Mouse (Mus musculus) hindbrain, embryonic 13.5 days (tissue): ENCODE results near the gene Phf2. TPM values are rescaled to one million over a fixed set of nuclear protein-coding genes. Genes with fewer than 3 reads are reported as not detected.

ENCODE experiments used
- ATAC-seq: fragments of 200-750 bp; cut with Nextera tagmentation; 2 replicates; pipeline ENCODE4 v1.8.0; 2017; ENCODE audit warnings: moderate TSS enrichment; ENCODE audit not compliant: low FRiP score
- H3K27ac ChIP-seq: fragments of 300-500 bp; sonication (generic); 2 replicates; pipeline ENCODE4 v1.5.1; 2015; ENCODE audit warnings: inconsistent platforms, mild to moderate bottlenecking, moderate library complexity
- H3K27me3 ChIP-seq: fragments of 300-500 bp; sonication (generic); 2 replicates; pipeline ENCODE4 v1.6.1; 2015; ENCODE audit warnings: mild to moderate bottlenecking, inconsistent platforms
- H3K36me3 ChIP-seq: fragments of 300-500 bp; sonication (generic); 2 replicates; pipeline ENCODE4 v1.6.1; 2015; ENCODE audit warnings: mild to moderate bottlenecking, inconsistent platforms
- H3K4me1 ChIP-seq: fragments of 300-500 bp; sonication (generic); replicated peaks from 2 replicates; pipeline ENCODE4 v1.6.1; 2015; ENCODE audit warnings: inconsistent platforms
- H3K4me2 ChIP-seq: fragments of 300-500 bp; sonication (generic); 2 replicates; pipeline ENCODE4 v1.6.1; 2015; ENCODE audit warnings: inconsistent platforms, mild to moderate bottlenecking, moderate library complexity
- H3K4me3 ChIP-seq: fragments of 300-500 bp; sonication (generic); 2 replicates; pipeline ENCODE4 v1.5.1; 2015; ENCODE audit warnings: mild to moderate bottlenecking, inconsistent platforms
- H3K9ac ChIP-seq: fragments of 300-500 bp; sonication (generic); 2 replicates; pipeline ENCODE4 v1.6.1; 2015; ENCODE audit warnings: mild to moderate bottlenecking, inconsistent platforms
- H3K9me3 ChIP-seq: fragments of 300-500 bp; sonication (generic); 2 replicates; pipeline ENCODE4 v1.6.1; 2016; ENCODE audit warnings: inconsistent platforms
- WGBS: fragments of 180-500 bp; shearing (Covaris S2); methylation state at CpG from one replicate; pipeline ENCODE4 v1.1.7; 2015; 5-methylcytosine and 5-hydroxymethylcytosine counted together
- polyA plus RNA-seq: library from polyadenylated mRNA; unstranded; fragments of >200 nt; fragmentation: Nextera tagmentation; extraction: Ambion mirVana; gene quantifications from 2 replicates; pipeline ENCODE4 v1.2.1, GENCODE M21; 2015

Gene Phf2
- polyA plus RNA-seq, 1 experiment from 2014 or later: 9.6 TPM

DNA sequence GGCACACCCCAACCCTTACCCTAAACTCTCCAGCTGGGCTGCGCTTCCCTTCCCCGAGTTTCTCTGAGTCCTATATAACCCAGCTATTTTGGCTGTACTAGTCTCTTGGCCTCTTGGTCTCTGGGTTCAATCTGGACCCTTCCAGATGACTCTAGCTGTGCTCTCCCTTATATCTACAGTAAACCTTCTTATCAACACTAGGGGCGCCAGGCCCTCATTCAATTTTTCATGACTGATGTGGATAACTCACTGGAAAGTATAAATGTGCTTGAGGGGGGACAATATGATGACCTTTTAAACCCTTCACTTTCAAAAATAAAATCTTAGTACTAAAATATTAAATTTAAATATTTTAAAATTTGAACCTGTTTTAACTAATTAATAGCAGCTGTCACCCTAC is 18.1 kb downstream of the Phf2 start:
- Histone ChIP-seq H3K4me3 (no peak overlapping the region), H3K4me1 (peaks cover 86% of the 10 kb centered on the region), H3K27ac (no peak overlapping the region), H3K9me3 (no peaks in the 10 kb centered on the region), H3K9ac (no peak overlapping the region), H3K36me3 (no peaks in the 10 kb centered on the region), H3K27me3 (no peaks in the 10 kb centered on the region), H3K4me2 (no peak overlapping the region)
- ATAC-seq: no peak
- 78% methylated on average over 3 of the region's 3 CpGs for WGBS

DNA sequence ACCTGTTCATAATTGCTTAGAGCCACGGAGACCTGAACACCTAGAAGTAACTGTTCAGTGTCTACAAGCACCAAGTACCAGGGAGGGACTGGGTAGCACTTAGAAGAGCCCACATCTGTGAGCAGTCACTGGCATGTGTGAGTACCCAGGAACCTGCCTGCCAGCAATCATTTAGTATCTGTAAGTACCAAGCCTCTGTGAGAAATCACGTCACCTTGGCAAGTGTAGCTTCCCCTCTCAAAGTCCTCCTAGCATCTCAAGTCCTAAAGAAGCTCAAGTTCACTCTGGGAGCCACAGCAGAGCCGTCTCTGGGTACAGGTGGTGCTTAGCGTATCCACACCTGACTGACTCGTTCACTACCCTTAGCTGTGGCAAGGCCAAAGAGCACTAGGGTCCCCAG is 19.2 kb downstream of the Phf2 start:
- Histone ChIP-seq H3K36me3 (no peaks in the 10 kb centered on the region), H3K4me3 (no peak overlapping the region), H3K27ac (no peak overlapping the region), H3K9ac (no peak overlapping the region), H3K4me1 (peaks cover 76% of the 10 kb centered on the region), H3K27me3 (no peaks in the 10 kb centered on the region), H3K4me2 (no peak overlapping the region), H3K9me3 (no peaks in the 10 kb centered on the region)
- ATAC-seq: no peak
- WGBS: 95% methylated on average over 5 of the region's 5 CpGs

DNA sequence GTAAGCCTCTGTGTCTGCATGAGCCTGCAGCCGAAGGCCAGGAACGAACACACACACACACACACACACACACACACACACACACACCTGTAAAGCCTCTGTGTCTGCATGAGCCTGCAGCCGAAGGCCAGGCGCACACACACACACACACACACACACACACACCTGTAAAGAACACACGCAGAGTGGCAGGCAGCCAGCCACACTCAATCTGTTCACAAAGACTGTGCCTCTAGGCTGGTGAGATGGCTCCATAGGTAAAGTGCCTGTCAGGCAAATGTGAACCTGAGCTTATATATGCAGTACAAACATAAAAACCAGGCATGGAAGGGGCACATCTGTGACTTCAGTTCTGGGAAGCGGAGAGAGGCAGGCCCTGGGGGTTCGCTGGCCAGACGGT is 20.1 kb downstream of the Phf2 start:
- peak overlapping the region; percentile 55; the same call in 1 of the 2 replicates for H3K27ac ChIP-seq
- H3K4me3 ChIP-seq: no peak overlapping the region
- H3K4me2 ChIP-seq: no peak overlapping the region
- ATAC-seq: no peak
- 74% methylated on average over 8 of the region's 8 CpGs for WGBS
- H3K36me3 ChIP-seq: no peaks in the 10 kb centered on the region
- no peak overlapping the region for H3K9ac ChIP-seq
- no peaks in the 10 kb centered on the region for H3K27me3 ChIP-seq
- no peaks in the 10 kb centered on the region for H3K9me3 ChIP-seq
- peaks cover 69% of the 10 kb centered on the region for H3K4me1 ChIP-seq

DNA sequence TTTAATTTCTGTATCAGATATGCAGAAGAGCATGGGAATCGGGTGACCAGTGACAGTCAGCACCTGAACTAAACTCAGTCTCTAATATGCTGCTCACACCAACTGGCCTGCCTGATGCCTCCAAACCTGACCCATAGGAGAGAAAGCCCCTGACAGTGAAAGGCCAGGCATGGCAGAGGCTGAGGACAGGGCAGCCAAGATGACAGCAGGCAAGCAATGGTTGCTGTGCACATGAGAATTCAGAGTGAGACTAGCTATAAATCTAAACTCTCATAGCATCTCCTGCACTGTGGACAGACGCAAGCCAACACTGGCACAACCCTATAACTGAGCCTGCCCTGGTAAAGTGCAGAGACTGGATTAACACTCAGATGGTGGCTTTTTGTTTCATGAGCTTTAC is 20.6 kb downstream of the Phf2 start:
- Histone ChIP-seq H3K4me3 (no peak overlapping the region), H3K4me2 (no peak overlapping the region), H3K4me1 (peaks cover 68% of the 10 kb centered on the region), H3K9ac (peak overlapping the region; percentile 35; the same call in 1 of the 2 replicates), H3K27ac (no peak overlapping the region), H3K9me3 (no peaks in the 10 kb centered on the region), H3K36me3 (no peaks in the 10 kb centered on the region), H3K27me3 (no peaks in the 10 kb centered on the region)
- no peak for ATAC-seq
- 90% methylated on average over 2 of the region's 2 CpGs for WGBS

DNA sequence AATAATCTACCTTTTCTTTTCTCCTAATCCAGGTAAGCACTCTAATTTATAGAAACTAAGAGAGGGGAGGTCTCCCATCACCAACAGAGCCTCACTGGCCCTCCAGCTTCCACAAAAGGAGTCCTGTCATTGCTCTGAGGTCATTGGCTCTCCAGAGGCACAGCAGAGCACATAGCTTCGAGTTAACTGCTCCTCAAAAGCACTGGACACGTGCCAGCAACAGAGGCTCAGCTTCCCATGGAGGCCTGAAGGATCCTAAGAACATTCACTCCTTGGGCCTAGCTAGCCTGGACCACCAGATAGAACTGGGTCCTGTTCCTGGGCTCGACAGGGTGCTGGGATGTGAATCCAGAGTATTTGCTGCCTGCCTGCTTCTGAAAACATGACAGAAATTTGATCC is 21.8 kb downstream of the Phf2 start:
- H3K27me3 ChIP-seq: no peaks in the 10 kb centered on the region
- H3K4me1 ChIP-seq: peaks cover 57% of the 10 kb centered on the region
- 37% methylated on average over 3 of the region's 3 CpGs for WGBS
- H3K36me3 ChIP-seq: no peaks in the 10 kb centered on the region
- no peak overlapping the region for H3K4me2 ChIP-seq
- H3K9ac ChIP-seq: 0 out of 2 replicates have a peak overlapping the region, but pooled peaks have one; percentile 24
- H3K9me3 ChIP-seq: no peaks in the 10 kb centered on the region
- H3K4me3 ChIP-seq: no peak overlapping the region
- ATAC-seq: no peak
- peak overlapping the region; percentile 48 for H3K27ac ChIP-seq

DNA sequence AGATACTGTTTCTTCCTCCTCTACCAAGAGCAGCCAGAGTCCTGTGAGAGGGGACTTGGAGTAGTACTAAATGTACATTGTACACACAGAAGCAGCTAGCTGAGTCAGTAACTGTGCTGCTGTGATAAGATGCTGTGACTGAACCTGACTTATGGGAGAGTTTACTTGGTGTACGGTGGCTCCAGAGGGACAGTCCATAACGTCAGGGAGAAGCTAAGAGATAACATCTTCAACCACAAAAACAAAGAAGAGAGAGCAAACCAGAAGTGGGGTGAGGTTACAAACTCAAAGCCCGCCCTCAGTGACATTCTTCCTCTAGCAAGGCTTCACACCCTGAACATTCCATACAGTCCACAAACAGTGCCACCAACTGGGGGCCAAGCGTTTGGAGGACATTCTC is 25.6 kb downstream of the Phf2 start:
- Histone ChIP-seq H3K4me2 (no peak overlapping the region), H3K4me3 (no peak overlapping the region), H3K9ac (no peak overlapping the region), H3K27me3 (no peaks in the 10 kb centered on the region), H3K9me3 (no peaks in the 10 kb centered on the region), H3K27ac (no peak overlapping the region), H3K4me1 (peaks cover 33% of the 10 kb centered on the region), H3K36me3 (no peaks in the 10 kb centered on the region)
- 68% methylated on average over 4 of the region's 4 CpGs for WGBS
- ATAC-seq: no peak

DNA sequence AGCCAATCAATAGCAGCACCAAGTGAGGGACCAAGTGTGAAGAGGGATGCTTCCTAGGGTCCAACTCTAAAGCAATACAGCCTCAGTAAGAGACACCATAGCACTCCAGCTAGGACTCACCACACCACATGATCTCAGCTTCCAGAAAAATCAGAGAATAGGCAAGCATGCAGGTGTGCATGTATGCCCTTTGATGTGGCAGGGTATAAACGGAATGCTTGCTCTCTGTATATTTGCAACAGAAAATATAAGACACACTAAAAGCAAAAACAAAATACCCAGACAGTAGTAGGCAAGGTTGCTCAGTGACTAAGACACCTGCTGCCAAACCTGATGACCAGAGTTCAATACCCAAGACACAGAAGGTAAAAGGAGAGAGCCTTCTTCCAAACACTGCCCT is 27.4 kb downstream of the Phf2 start:
- Histone ChIP-seq H3K9ac (no peak overlapping the region), H3K4me3 (no peak overlapping the region), H3K36me3 (no peaks in the 10 kb centered on the region), H3K27ac (no peak overlapping the region), H3K9me3 (no peaks in the 10 kb centered on the region), H3K4me1 (peaks cover 23% of the 10 kb centered on the region), H3K27me3 (no peaks in the 10 kb centered on the region), H3K4me2 (no peak overlapping the region)
- no peak for ATAC-seq
- WGBS: 94% methylated on average over 1 of the region's 1 CpGs

DNA sequence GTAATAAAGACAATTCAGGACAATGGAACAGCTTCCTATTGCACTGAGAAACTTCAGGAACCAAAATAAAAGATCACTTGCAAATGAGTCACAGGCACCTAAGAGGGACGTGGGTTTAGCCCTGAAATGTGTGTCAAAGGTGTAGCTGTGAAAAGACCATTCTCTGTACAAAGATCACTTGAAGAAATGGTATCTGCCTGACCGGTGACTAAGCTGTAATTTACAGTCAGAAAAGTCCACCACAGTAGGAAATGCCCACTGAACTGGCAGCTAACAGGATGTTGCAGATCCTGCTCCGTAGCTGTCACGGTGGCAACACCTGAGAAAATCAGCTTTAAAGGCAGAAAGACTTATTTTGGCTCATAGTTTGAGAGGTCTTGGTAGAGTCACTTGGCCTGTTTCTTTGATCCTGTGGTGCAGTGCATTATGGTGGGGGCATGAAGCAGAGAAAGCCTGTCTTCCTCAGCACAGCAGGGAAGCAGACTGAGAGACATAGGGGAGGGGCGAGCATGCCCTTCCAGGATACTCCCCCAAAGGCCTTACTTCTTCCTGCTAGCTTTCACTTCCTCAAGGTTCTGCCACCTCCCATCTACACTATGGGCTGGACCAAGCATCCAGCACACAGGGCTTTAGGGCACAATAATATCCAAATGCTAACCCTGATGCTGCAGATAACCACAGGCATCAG is 28.9 kb downstream of the Phf2 start:
- Histone ChIP-seq H3K27ac (no peak overlapping the region), H3K9me3 (no peaks in the 10 kb centered on the region), H3K36me3 (no peaks in the 10 kb centered on the region), H3K4me1 (peaks cover 18% of the 10 kb centered on the region), H3K27me3 (no peaks in the 10 kb centered on the region), H3K4me2 (no peak overlapping the region), H3K4me3 (no peak overlapping the region), H3K9ac (no peak overlapping the region)
- ATAC-seq: no peak
- WGBS: 68% methylated on average over 5 of the region's 5 CpGs

DNA sequence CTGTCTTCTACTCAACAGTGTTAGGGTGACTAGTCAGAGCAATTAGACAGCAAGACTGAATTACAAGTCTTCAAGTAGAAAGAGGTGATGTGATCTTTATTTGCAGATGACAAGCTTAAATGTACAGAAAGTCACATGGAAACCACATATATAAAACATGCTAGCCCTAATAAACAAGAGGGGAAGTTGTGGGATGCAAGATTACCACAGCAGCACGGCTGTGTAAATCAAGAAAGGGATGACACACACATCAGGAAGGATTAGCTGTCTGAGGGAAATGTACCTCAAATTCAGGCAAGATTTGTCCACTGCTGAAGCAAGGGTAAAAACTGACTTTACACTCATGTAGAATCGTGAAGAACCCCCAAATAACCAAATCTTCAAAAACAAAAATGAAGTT is 32.6 kb downstream of the Phf2 start:
- no peak overlapping the region for H3K4me3 ChIP-seq
- H3K4me1 ChIP-seq: peaks cover 22% of the 10 kb centered on the region
- no peak overlapping the region for H3K4me2 ChIP-seq
- H3K36me3 ChIP-seq: peaks cover 12% of the 10 kb centered on the region
- ATAC-seq: no peak
- no peak overlapping the region for H3K9ac ChIP-seq
- 89% methylated on average over 2 of the region's 2 CpGs for WGBS
- H3K27me3 ChIP-seq: no peaks in the 10 kb centered on the region
- H3K9me3 ChIP-seq: no peaks in the 10 kb centered on the region
- H3K27ac ChIP-seq: no peak overlapping the region

DNA sequence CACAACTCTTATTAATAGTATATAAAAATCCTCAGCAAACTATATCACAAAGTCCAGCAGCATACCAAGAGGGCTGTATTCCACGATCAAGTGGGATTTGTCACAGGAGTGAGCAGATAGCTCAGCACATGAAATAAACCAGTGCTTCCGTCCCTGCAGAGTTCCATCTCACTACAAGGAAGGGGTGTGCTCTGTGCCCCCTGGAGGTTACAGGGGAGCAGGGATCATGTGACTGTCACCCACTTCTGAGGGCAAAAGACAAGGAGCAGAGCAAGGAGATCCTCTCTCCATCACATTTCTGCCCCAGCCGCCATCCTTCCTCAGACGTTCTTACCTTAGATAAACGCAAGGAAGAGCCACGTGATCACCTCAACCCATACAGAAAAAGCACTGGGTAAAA is 33.4 kb downstream of the Phf2 start:
- WGBS: 91% methylated on average over 6 of the region's 6 CpGs
- H3K9ac ChIP-seq: no peak overlapping the region
- H3K36me3 ChIP-seq: peaks cover 16% of the 10 kb centered on the region
- no peaks in the 10 kb centered on the region for H3K27me3 ChIP-seq
- no peak overlapping the region for H3K27ac ChIP-seq
- H3K4me2 ChIP-seq: no peak overlapping the region
- H3K9me3 ChIP-seq: no peaks in the 10 kb centered on the region
- no peak overlapping the region for H3K4me3 ChIP-seq
- H3K4me1 ChIP-seq: peaks cover 22% of the 10 kb centered on the region
- ATAC-seq: no peak

DNA sequence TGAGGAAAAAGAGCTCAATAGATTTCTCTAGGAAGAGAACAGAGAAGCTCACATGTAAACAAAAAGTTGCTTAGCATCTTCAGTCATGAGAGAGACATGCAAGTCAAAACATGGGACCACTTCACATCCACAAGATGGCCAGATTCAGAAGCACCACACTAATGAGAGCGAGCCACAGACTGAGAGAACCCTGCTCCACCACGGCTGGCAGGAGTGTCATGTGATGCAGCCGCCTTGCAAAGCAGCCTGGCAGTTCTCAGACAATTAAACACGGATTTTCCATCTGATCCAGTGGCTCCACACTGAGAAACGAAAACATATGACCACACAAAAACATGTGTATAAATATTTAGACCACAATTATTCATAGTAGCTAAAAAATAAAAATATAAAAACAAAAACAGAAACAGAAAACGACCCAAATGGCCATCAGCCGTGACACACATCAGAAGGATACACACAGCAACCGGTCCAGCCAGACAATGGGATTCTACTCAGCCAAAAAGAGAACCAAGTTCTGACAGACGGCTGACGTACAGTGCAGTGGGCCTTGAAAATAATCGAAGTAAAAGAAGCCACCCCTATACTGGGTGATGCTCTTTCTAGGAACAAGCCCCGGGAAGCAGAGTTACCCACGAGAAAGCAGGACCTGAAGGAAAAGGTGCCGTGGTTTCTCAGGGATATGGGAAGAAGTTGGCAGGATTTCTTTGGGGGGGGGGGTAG is 40.2 kb downstream of the Phf2 start:
- H3K36me3 ChIP-seq: peaks cover 65% of the 10 kb centered on the region
- whole genome bisulfite sequencing: 75% methylated on average over 14 of the region's 14 CpGs
- H3K4me3 ChIP-seq: no peak overlapping the region
- H3K4me2 ChIP-seq: no peak overlapping the region
- H3K9ac ChIP-seq: no peak overlapping the region
- ATAC-seq: peak; percentile 52; the same call in 1 of the 2 replicates
- peak overlapping the region; percentile 69 for H3K27ac ChIP-seq
- no peaks in the 10 kb centered on the region for H3K9me3 ChIP-seq
- no peaks in the 10 kb centered on the region for H3K27me3 ChIP-seq
- peaks cover 20% of the 10 kb centered on the region for H3K4me1 ChIP-seq

DNA sequence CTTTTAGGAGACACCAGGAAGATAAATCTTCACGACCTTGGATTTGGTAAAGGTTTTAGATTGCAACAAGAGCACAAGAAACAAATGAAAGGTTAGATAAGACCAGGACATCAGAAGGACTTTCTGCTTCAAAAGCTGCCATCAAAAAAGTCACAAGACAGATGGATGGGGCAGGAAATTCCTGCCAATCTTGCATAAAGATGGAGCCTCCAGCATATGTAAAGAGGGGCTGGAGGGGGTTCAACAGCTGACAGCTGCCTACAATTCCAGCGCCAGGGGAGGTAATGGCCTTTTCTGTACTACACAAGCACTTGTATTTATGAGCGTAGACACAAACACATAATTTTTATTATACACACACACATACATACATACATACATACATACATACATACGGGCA is 41.1 kb downstream of the Phf2 start:
- H3K27ac ChIP-seq: no peak overlapping the region
- H3K27me3 ChIP-seq: no peaks in the 10 kb centered on the region
- peaks cover 20% of the 10 kb centered on the region for H3K4me1 ChIP-seq
- H3K36me3 ChIP-seq: peaks cover 73% of the 10 kb centered on the region
- no peak for ATAC-seq
- WGBS: 93% methylated on average over 4 of the region's 4 CpGs
- H3K9me3 ChIP-seq: no peaks in the 10 kb centered on the region
- no peak overlapping the region for H3K4me2 ChIP-seq
- H3K4me3 ChIP-seq: no peak overlapping the region
- no peak overlapping the region for H3K9ac ChIP-seq

DNA sequence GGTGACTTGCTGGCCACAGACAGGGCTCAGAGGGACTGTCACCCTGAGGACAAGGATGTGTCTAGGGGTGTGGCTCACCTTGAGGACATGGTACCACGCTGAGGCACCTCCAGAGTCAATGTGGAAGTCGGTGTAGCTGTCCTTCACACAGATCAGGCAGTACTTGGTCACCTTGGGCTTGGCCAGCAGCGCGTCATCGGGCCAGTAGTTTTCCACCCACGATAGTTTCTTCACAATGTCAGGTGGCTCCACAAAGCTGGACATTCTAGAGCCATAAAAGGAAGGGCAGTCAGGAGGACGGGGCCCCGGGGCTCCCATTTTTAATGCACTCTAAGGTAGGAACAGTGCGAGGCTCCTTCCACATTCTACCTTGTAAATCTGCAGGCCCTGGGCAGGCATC is 48.0 kb downstream of the Phf2 start:
- peaks cover 100% of the 10 kb centered on the region for H3K36me3 ChIP-seq

More for the DNA sequence above, 48.0 kb downstream of the Phf2 start:
- Histone ChIP-seq H3K4me3 (no peak overlapping the region), H3K4me2 (no peak overlapping the region), H3K4me1 (no peaks in the 10 kb centered on the region), H3K27ac (no peak overlapping the region), H3K9ac (no peak overlapping the region), H3K9me3 (no peaks in the 10 kb centered on the region), H3K27me3 (no peaks in the 10 kb centered on the region)
- 95% methylated on average over 9 of the region's 9 CpGs for WGBS
- ATAC-seq: no peak
